19 mouse cellular contexts compared by ENCODE assay signal in the genomic region with DNA sequence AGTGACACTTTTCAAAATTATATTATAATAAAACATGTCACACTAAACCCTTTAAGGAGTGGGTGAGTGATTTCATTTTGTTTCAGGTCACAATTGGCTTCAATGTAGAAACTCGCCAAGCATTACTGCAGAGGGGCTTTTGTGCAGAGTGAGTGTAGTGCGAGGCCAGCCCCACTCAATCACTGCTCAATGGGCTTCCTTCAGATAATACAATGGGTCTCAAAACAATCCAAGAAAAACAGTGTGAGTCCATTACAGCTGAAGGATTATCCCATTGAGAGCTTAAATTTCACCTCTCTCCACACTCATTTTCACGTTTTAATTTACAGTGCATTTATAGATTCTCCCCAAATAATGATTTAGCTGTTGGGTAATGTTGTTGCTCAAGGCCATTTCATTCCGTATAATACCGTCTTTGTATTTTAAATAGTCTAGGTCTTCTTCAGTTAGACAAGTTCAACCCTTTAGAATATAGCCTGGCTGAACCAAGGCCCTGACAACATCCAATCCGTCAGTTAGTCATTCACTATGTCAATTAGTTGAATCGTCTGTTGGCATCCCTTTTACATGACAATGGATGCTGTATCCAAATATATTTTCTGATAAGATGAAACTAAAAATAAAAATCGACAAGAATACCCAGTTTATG.
A peak's percentile ranks its signal among the peaks of the same experiment; 100 is the strongest.
DNase-seq lines count a peak whose midpoint lies in the region; ATAC-seq lines count a peak whose summit lies in the region.
"Had no signal": no experiment of that assay in that cellular context is flagged by ENCODE, and none has a peak within 500 bp of the region (broad histone marks: within the 10 kb centered on the region; RNA-seq: fewer than 3 reads in every experiment).

No protein-coding gene starts in this region.

- no peak overlapping the region for H3K4me2 ChIP-seq in hindbrain, embryonic 12.5 days (replicated peaks)
- H3K4me2 ChIP-seq in hindbrain, embryonic 16.5 days (ENCODE audit: low read length): no peak overlapping the region
- H3K4me2 ChIP-seq in neural tube, embryonic 11.5 days (ENCODE audit: low read depth): no peak overlapping the region
- H3K4me2 ChIP-seq: heart, embryonic 15.5 days; intestine, embryonic 15.5 days; neural tube, embryonic 13.5 days had no signal

- H3K36me3 ChIP-seq in hindbrain, embryonic 12.5 days: no peaks in the 10 kb centered on the region
- no peaks in the 10 kb centered on the region for H3K36me3 ChIP-seq in hindbrain, embryonic 16.5 days (ENCODE audit: control insufficient read depth, insufficient read depth, low read length)
- H3K36me3 ChIP-seq in neural tube, embryonic 11.5 days (ENCODE audit: control insufficient read depth, insufficient read depth, low read length): no peaks in the 10 kb centered on the region
- H3K36me3 ChIP-seq: heart, embryonic 15.5 days; intestine, embryonic 15.5 days; limb, embryonic 10.5 days; neural tube, embryonic 13.5 days had no signal

- 33% methylated on average over 8 of the region's 8 CpGs for WGBS in hindbrain, embryonic 12.5 days
- 24% methylated on average over 8 of the region's 8 CpGs for WGBS in hindbrain, embryonic 16.5 days
- WGBS in neural tube, embryonic 11.5 days: 38% methylated on average over 8 of the region's 8 CpGs

- ATAC-seq in hindbrain, embryonic 12.5 days (ENCODE audit: low FRiP score): 0 out of 2 replicates have a peak, but pooled peaks have one; percentile 43
- no peak for ATAC-seq in hindbrain, embryonic 16.5 days
- peak; percentile 80 for ATAC-seq in neural tube, embryonic 11.5 days (ENCODE audit: insufficient read depth, low FRiP score, low TSS enrichment)
- ATAC-seq in granulocyte monocyte progenitor cell, adult 5-6 weeks (replicated peaks; ENCODE audit: poor library complexity, severe bottlenecking): no peak
- ATAC-seq: intestine, embryonic 15.5 days; liver, postnatal 0 days had no signal

- DNase-seq in neural tube, embryonic 11.5 days (ENCODE audit: low spot score): peak; percentile 13
- no peak for DNase-seq in neural tube, embryonic 10.5 days (ENCODE audit: extremely low spot score, low spot score)
- DNase-seq in embryo, embryonic 9.5 days (ENCODE audit: extremely low spot score): peak; percentile 17
- DNase-seq in yolk sac, embryonic 10.5 days (ENCODE audit: low spot score): no peak
- DNase-seq: cerebellum, adult 9-10 months; gastrocnemius, postnatal 10 days; heart, adult 2 months; kidney, postnatal 25 days; layer of hippocampus, adult 9-11 months; liver, postnatal 0 days; lung, postnatal 10 days had no signal

- H3K27ac ChIP-seq in hindbrain, embryonic 12.5 days: no peak overlapping the region
- no peak overlapping the region for H3K27ac ChIP-seq in hindbrain, embryonic 16.5 days (ENCODE audit: low read depth, low read length)
- H3K27ac ChIP-seq in neural tube, embryonic 11.5 days (ENCODE audit: low read depth, low read length): no peak overlapping the region
- H3K27ac ChIP-seq: heart, adult 2 months; heart, embryonic 15.5 days; intestine, embryonic 15.5 days; left cerebral cortex, adult 2 months; limb, embryonic 10.5 days; neural tube, embryonic 13.5 days had no signal

- H3K27me3 ChIP-seq in hindbrain, embryonic 12.5 days: no peaks in the 10 kb centered on the region
- H3K27me3 ChIP-seq in hindbrain, embryonic 16.5 days (replicated peaks; ENCODE audit: control insufficient read depth, insufficient read depth, low read length): no peaks in the 10 kb centered on the region
- H3K27me3 ChIP-seq in neural tube, embryonic 11.5 days (ENCODE audit: control insufficient read depth, insufficient read depth, low read length): no peaks in the 10 kb centered on the region
- H3K27me3 ChIP-seq: heart, embryonic 15.5 days; intestine, embryonic 15.5 days; neural tube, embryonic 13.5 days had no signal

- no peak overlapping the region for H3K4me3 ChIP-seq in hindbrain, embryonic 12.5 days
- H3K4me3 ChIP-seq in hindbrain, embryonic 16.5 days (ENCODE audit: low read length): no peak overlapping the region
- H3K4me3 ChIP-seq in neural tube, embryonic 11.5 days (ENCODE audit: low read depth, low read length): no peak overlapping the region
- H3K4me3 ChIP-seq: heart, adult 2 months; heart, embryonic 15.5 days; intestine, embryonic 15.5 days; left cerebral cortex, adult 2 months; limb, embryonic 10.5 days; neural tube, embryonic 13.5 days had no signal

- H3K9ac ChIP-seq in hindbrain, embryonic 12.5 days: no peak overlapping the region
- H3K9ac ChIP-seq in hindbrain, embryonic 16.5 days (ENCODE audit: low read depth, low read length): no peak overlapping the region
- H3K9ac ChIP-seq in neural tube, embryonic 11.5 days (ENCODE audit: low read length): no peak overlapping the region
- H3K9ac ChIP-seq: heart, embryonic 15.5 days; intestine, embryonic 15.5 days; liver, postnatal 0 days; neural tube, embryonic 13.5 days had no signal

- H3K4me1 ChIP-seq in hindbrain, embryonic 12.5 days: no peaks in the 10 kb centered on the region
- H3K4me1 ChIP-seq in hindbrain, embryonic 16.5 days (ENCODE audit: control insufficient read depth, insufficient read depth, low read depth, low read length): no peaks in the 10 kb centered on the region
- no peaks in the 10 kb centered on the region for H3K4me1 ChIP-seq in neural tube, embryonic 11.5 days (ENCODE audit: control insufficient read depth, insufficient read depth, low read length)
- H3K4me1 ChIP-seq: heart, embryonic 15.5 days; intestine, embryonic 15.5 days; limb, embryonic 10.5 days had no signal

- no peaks in the 10 kb centered on the region for H3K9me3 ChIP-seq in hindbrain, embryonic 12.5 days (replicated peaks)
- H3K9me3 ChIP-seq in hindbrain, embryonic 16.5 days (ENCODE audit: control insufficient read depth, low read length): no peaks in the 10 kb centered on the region
- H3K9me3 ChIP-seq in neural tube, embryonic 11.5 days (ENCODE audit: control insufficient read depth, low read length): no peaks in the 10 kb centered on the region
- H3K9me3 ChIP-seq: heart, embryonic 15.5 days; intestine, embryonic 15.5 days; limb, embryonic 10.5 days; neural tube, embryonic 13.5 days had no signal

Comparison
In these comparisons a context has a peak if more than half of its experiments do, and no peak if none do; other contexts are left out.
1. ATAC-seq: peak in hindbrain, embryonic 12.5 days (single experiment) and neural tube, embryonic 11.5 days (single experiment); none in hindbrain, embryonic 16.5 days (single experiment) and granulocyte monocyte progenitor cell, adult 5-6 weeks (single experiment).
2. DNase-seq: peak in neural tube, embryonic 11.5 days (single experiment) and embryo, embryonic 9.5 days (single experiment); none in neural tube, embryonic 10.5 days (single experiment) and yolk sac, embryonic 10.5 days (single experiment).